Mouse (Mus musculus) layer of hippocampus, adult 18-20 months (tissue): ENCODE data around the gene Cdk16. TPM values are rescaled to one million over a fixed set of nuclear protein-coding genes. Genes with fewer than 3 reads are reported as not detected.
A peak's percentile ranks its signal among the peaks of the same experiment; 100 is the strongest.
"Not testable (repeated sequence)": the region's sequence is repeated elsewhere in the genome, so short reads cannot be mapped to it uniquely, and the experiment has no call there.

ENCODE experiments used
- DNase-seq, 2 experiments: peaks; one replicate each; pipeline ENCODE4 v3.0.0; 2022; ENCODE audit warnings: low spot score in 2 of 2
- long read RNA-seq: library from polyadenylated mRNA; stranded (forward); transcript quantifications from one replicate; pipeline ENCODE4 v2.0.0, GENCODE M21; 2021
- total RNA-seq, 2 experiments: library from RNA; stranded (reverse); gene quantifications; 2 replicates each; pipeline ENCODE4 v1.2.3; 2021

The Cdk16 gene
- 100 to 1,000 TPM; 197 to 200 TPM for total RNA-seq
- long read RNA-seq, transcript Cdk16-201 (16 exons, 3,120 nt), result major isoform, 252 of 338 reads
- long read RNA-seq, partial matches to known transcripts, result 17 of 338 reads
- long read RNA-seq, other reads (novel, unspliced or antisense), result 68 of 338 reads

GRCm38 (mm10) chrX:20687519-20688067, at the start of gene Cdk16:
Cdk16 (plus strand) TSS chrX:20687954.
- peak; percentile 84 to 88 for DNase-seq

DNA sequence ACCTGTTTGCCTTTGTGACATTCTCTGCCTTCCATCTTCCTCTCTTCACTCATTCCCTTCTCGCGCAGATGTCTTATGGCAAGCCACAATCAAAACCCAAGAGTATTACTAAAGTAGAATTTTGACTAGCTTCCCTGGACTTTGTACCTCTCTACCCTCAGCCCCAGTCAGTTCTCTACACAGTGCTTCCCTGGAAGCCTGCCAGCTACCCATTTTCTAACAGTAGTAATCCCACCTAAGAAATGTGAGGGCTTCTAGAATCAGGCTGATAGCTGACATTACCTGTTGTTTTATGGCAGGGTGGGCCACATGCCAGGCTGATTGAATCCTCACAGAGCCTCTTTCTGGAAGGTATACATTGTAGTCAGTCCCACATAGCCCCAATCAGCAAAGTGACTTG, 49.6 kb upstream of the Cdk16 start:
- DNase-seq, result no peak

GRCm38 (mm10) chrX:20644780-20645179, 43.0 kb upstream of the Cdk16 start:
- DNase-seq, result no peak

DNA sequence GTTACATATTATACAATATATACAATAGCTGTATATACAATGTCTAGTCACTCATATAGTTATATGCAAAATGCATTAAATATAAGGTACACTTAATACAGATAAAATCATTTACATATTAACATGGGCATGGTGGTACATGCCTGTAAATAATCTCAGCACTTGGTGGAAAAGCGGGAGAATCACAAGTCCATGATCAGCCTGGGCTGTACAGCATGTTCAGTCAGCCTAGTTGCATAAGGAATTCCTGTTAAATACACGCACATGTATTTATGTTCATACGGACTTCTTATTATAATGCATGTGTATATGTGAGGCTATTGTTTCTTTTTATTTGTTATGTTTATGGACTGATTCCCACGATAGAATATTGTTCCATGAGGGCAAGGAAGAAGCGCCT, 30.2 kb upstream of the Cdk16 start:
- DNase-seq, result no peak

GRCm38 (mm10) chrX:20658026-20658652, 29.6 kb upstream of the Cdk16 start, which contains the start of gene Uba1:
Uba1 (plus strand) TSS chrX:20658326.
- peak; percentile 77 to 88 for DNase-seq

DNA sequence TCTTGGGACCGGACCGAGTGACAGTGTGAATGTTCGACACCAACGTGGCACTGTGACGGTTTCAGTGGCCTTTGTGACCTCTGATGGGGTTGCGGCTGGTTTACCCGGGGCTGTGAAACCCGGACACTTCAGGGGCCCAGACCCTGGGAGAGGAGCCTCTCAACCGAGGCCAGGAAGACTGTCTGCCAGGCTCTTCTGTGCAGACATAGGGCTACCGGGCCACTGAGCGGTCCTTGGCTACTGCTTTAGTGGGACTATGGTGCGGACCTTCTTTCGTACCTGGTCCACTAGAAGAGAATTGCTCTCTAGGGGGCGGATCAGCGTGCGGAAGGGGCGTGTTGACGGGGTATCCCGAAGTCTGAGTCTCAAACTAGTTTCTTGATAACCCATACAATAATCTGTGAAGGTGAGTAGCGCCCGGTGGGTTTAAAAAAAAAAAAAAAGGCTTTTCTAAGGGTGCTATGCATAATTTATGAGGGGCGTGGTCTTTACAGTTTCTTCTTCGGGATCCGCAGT, 28.8 kb upstream of the Cdk16 start:
- DNase-seq, result no peak

DNA sequence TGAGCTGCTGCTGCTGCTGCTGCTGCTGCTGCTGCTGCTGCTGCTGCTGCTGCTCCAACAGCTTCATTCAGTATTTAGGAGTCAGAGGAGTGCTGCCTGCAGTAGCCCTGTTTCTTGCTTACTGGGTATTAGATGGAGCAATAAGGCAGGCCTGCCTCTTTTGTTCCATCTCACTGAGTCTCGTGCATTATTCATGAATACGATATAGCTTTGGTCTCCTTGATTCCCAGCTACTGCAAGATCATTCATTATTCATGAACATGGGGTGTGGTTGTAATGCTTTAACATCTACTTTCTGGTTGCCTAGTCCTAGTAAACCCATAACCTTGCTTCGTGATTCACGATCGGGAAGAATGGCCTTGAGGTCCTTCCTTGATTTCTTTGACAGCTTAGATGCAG, 25.4 kb upstream of the Cdk16 start:
- DNase-seq, result no peak

- peak; percentile 68 to 91 for DNase-seq
These were observed 24.9 kb upstream of the Cdk16 start for GRCm38 (mm10) chrX:20662716-20663443.

DNA sequence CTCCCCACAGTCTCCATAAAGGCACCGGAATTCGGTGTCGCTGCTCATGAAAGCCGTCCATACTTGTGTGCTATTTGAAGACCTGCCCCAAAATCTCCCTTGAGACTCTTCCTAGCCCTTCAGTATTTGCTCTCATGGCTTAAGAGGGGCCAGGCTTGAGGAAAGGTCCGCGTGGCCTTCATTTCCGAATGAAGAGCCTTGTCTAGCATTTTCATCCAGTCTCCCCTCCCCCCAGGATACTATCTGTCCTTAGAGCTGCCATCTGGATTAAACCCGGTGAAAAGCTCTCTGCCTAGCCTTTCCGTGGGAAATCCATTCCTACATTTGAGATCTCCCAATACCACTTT, 24.3 kb upstream of the Cdk16 start:
- DNase-seq, result peak in 1 of 2 experiments; percentile 39

DNA sequence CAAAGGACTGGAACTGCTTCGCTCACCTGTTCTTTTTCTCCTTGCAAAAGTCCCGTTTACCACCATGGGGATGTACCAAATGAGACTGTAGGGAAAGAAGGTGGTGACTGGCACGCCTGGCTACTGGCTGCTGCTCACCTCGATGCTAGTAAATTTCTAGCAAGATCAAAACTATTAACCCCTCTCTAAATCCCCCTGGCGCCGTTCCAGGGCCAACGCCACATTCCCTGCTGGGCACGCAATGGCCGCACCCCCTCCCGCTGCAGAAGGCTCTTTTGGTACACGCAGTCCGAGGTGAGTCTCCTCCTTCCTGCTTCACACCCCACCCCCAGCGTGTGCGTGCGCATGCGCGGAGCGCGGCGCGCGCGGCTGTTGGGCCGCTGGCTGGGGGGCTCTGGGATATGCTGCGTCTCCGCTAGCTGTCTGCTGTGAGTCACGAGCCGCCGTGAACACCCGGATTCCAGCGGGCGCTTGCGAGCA, 354 bp downstream of the Cdk16 start:
- DNase-seq, result peak; percentile 79 to 80

GRCm38 (mm10) chrX:20688615-20689014, 861 bp downstream of the Cdk16 start:
- DNase-seq, result peak; percentile 2 to 21

GRCm38 (mm10) chrX:20691566-20691965, 3.8 kb downstream of the Cdk16 start:
- DNase-seq, result no peak

DNA sequence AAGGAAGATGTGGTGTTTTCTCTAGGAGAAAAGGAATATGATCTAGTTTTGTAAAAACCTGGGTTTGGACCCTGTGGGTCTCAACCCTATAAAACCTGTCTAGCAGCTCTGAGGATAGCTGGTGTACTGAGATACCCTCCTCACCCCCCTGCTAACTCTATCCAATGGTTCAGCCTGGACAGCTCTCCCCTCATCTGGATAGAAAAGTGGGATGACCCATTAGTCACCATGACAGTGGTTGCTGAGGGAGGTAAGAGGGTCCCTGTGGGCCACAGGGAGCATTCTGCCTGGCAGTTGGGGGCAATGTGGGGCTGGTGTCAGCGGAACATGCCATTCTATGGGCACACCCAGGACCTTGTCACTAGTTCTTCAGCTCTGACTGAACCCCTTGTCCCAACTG, 4.9 kb downstream of the Cdk16 start:
- no peak for DNase-seq

GRCm38 (mm10) chrX:20695842-20696241, 8.1 kb downstream of the Cdk16 start:
- DNase-seq, result no peak

DNA sequence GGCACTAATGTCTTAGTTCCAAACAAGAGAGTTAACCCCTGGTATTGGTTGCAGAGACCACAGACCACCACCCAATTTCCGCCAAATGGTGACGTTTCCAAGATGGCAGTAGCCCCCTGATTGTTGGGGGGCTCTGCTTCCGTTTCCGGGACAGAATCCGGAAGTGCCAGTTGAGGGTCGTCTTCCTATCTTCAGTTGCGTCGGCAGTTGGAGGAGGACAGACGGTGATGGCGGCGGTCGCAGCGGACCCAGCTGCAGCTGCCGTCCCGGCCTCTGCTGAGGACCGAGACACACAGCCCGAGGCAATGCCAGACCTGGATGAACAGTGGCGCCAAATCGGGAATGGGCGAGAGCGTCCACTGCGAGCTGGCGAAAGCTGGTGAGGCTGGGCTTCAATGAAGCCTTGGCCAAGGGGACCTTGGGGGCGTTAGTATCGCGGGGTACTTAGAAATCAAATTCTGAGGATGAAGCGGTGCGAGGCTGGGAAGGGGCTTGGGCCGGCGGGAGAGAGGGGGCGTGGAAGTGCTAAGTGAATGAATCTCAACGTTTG, 16.1 kb downstream of the Cdk16 start, which contains the start of gene Usp11:
Usp11 (plus strand) TSS at position 166 of the 550 bp plus-strand sequence.
- DNase-seq, result peak; percentile 38 to 39

- DNase-seq, result peak; percentile 65 to 77
These were observed 16.7 kb downstream of the Cdk16 start for GRCm38 (mm10) chrX:20704295-20705082.

DNA sequence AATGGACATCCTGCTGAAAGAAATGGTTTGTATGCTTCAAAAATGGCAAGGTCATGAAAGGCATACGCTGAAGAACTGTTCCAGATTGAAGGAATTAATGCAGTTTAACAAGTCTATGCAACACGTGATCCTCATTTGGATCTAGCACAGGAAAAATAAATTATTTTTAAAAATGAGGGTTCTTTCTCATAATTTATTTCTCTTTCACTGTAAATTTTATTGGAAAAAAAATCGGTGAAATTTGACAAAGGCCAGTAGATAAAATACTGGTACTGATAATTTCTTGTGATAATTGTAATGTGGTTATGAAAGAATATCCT, 17.3 kb downstream of the Cdk16 start:
- DNase-seq, result no peak

GRCm38 (mm10) chrX:20728681-20729080, 40.9 kb downstream of the Cdk16 start:
- DNase-seq, result no peak

GRCm38 (mm10) chrX:20730048-20730447, 42.3 kb downstream of the Cdk16 start:
- not testable (repeated sequence) for DNase-seq

DNA sequence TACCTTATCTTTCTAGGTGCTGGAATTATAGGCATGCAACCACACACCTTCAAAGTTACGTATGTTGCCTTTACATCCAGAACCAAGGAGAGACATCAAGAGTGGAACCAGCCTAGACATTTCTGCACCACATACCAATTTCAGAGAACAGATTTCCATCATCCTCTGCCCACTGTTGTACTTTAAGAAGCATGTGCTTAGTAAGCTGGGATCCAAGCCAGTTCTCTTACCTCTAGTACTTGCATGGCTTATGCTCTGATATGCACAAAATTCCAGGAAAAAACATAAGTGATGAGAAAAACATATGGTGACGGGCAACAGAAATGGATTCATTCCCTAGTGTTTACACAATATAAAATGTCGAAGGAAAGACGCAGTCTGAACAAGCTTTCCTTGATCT, 48.7 kb downstream of the Cdk16 start:
- DNase-seq, result peak in 1 of 2 experiments; percentile 40

DNA sequence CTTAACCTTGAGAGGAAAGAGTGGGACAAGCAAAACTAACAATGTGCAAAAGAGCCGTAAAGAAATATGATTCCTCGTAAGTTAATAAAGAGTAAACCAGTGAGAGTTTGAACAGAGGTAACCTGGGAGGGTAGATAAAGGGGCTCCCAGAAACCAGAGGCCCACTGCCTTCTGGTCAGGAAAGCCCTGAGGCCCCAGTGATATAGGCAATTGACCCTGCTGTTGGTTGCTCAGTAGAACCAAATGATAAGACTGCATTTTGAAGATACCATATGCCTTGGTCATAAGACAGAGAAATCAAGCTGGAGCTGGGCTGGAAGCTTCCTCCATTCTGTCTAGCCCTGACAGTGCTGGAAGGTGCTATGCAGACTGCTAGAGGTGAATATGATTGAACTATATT, 61.1 kb downstream of the Cdk16 start:
- DNase-seq, result no peak
